Mouse (Mus musculus): ENCODE results near the gene Sarnp. TPM values are rescaled to one million over a fixed set of nuclear protein-coding genes. Genes with fewer than 3 reads are reported as not detected.

Sarnp gene
- total RNA-seq, 2 experiments from 2014 or later: 30.5 to 33.8 TPM

- Histone ChIP-seq H3K27ac (no peak overlapping the region), H3K4me3 (no peak overlapping the region)
- DNase-seq: no peak
- no peak for TF ChIP-seq CTCF (IDR thresholded peaks at IDR 0.05)
- intact Hi-C loops (cut with DNase I): no loop called here
Measured at GRCm38 (mm10) chr10:128878291-128878690, 61.2 kb downstream of the Sarnp start.

- Histone ChIP-seq H3K27ac (no peak overlapping the region), H3K4me3 (no peak overlapping the region)
- DNase-seq: no peak
- TF ChIP-seq CTCF (IDR thresholded peaks at IDR 0.05): no peak
- intact Hi-C loops (cut with DNase I): no loop called here
Measured at GRCm38 (mm10) chr10:128878811-128879210, 61.7 kb downstream of the Sarnp start.

DNA sequence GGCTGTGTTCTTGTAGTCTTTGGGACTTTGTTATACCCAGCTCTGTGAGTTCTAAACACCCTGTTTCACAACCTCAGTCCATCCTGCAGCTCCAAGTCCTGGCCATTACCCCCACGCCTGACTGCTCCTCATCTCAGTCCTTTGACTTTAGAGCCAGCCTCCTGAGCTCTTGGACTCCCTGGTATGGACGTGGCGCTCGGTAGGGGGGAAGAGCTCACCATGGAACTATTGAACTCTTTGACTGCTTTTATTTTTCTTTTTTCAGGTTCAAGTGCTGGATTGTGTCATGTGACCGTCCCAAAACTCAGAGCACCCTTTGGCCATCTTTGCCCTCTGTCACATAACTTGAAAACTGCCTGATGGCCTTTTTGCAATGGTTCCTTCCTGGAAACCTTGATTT lies 64.9 kb downstream of the Sarnp start:
- TF ChIP-seq CTCF (IDR thresholded peaks at IDR 0.05): no peak
- H3K4me3 ChIP-seq: no peak overlapping the region
- H3K27ac ChIP-seq: no peak overlapping the region
- intact Hi-C loops (cut with DNase I): no loop called here
- no peak for DNase-seq

GRCm38 (mm10) chr10:128888941-128889827 lies 72.1 kb downstream of the Sarnp start:
- intact Hi-C loops (cut with DNase I): no loop called here
- DNase-seq: no peak
- Histone ChIP-seq H3K27ac (no peak overlapping the region), H3K4me3 (peak overlapping the region; percentile 26)
- TF ChIP-seq CTCF (IDR thresholded peaks at IDR 0.05): no peak

GRCm38 (mm10) chr10:128889846-128890245 lies 72.7 kb downstream of the Sarnp start:
- Histone ChIP-seq H3K27ac (no peak overlapping the region), H3K4me3 (peak overlapping the region; percentile 71; the same call in 1 of the 2 replicates)
- intact Hi-C loops (cut with DNase I): no loop called here
- DNase-seq: no peak
- TF ChIP-seq CTCF (IDR thresholded peaks at IDR 0.05): no peak

DNA sequence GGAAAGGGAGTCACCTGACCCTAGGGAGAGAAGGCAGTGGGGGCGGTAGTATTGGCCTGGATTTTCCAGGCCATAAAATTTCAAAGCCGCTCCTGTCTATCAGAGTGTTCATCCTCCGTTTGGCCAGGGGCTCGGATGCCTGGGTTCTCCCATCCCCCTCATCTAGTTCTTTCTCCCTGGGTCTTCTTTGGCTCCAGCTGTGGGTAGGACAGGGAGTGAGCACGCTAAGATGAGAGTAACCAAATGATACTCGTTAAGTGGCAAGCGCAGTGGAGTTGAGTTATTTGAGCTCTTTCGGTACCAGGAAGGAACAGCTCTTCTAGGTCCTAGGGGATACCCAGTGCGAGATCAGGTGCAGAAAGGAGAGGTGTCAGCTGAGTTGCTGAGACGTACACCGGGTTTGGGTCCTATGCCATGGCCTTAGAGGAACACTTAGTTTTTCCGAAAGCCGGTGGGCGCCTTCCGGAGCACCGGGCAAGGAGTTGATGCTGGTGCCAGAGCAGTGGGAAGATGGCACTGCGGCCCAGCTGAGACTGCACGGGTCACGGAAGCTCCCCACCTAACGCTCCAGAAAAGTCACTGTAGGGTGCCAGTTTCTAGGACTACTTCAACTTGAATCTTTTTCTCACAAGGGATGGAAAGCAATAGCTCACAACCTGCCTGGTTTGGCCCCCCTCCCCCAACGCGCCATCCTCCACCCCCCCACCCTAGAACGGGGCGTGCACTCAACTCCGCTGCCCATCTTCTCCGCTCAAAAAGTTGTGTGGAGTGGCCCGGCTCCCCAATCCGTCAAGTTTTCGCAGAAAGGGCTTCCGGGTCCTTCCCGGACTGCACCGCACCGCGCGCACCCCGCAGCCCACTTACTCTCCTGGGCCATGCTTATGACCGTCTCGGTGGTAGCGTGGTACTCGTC lies 73.5 kb downstream of the Sarnp start:
- intact Hi-C loops (cut with DNase I): no loop called here
- no peak for TF ChIP-seq CTCF (IDR thresholded peaks at IDR 0.05)
- Histone ChIP-seq H3K27ac (peak overlapping the region; percentile 58), H3K4me3 (peak overlapping the region; percentile 71)
- DNase-seq: no peak

- no peak for TF ChIP-seq CTCF (IDR thresholded peaks at IDR 0.05)
- DNase-seq: peak; percentile 68
- H3K27ac ChIP-seq: peak within 1 kb of the TSS; percentile 58
- intact Hi-C loops (cut with DNase I): no loop called here
- peak within 1 kb of the TSS; percentile 71 for H3K4me3 ChIP-seq
Measured at GRCm38 (mm10) chr10:128891296-128892094, 74.4 kb downstream of the Sarnp start, which contains the start of gene Gdf11. Gene Gdf11, minus strand, starts transcription at chr10:128891718.

DNA sequence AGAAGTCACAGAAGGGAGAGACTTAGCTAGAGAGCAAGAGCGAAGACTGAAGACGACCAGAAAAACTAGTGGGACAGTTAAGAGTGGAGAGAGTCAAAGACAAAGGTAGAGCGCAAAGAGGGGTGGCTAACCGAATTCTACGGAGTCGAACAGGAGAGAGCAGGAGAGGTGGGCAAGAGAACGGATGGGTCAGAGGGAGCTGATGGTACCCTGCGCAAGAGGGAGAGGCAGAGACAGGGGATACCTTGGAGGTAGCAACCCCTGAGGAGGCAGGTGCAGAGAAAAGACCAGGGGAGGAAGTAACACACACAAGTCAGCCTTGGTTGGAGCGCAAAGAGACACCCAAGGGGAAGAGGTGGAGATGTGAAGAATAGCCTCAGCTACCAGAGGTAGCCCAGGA lies 75.1 kb downstream of the Sarnp start:
- intact Hi-C loops (cut with DNase I): no loop called here
- peak overlapping the region; percentile 51; the same call in 1 of the 2 replicates for H3K27ac ChIP-seq

GRCm38 (mm10) chr10:128895437-128895836 lies 78.3 kb downstream of the Sarnp start:
- peak overlapping the region; percentile 40 for H3K4me3 ChIP-seq
- DNase-seq: peak; percentile 50
- intact Hi-C loops (cut with DNase I): loop anchor here (1.0 kb wide), 1 partner anchor 50 kb away; no protein-coding TSS in a partner anchor
- peak; percentile 85 for TF ChIP-seq CTCF (IDR thresholded peaks at IDR 0.05)
- H3K27ac ChIP-seq: no peak overlapping the region

More for the DNA sequence above, 75.1 kb downstream of the Sarnp start:
- no peak for TF ChIP-seq CTCF (IDR thresholded peaks at IDR 0.05)
- no peak for DNase-seq
- H3K4me3 ChIP-seq: peak overlapping the region; percentile 71

DNA sequence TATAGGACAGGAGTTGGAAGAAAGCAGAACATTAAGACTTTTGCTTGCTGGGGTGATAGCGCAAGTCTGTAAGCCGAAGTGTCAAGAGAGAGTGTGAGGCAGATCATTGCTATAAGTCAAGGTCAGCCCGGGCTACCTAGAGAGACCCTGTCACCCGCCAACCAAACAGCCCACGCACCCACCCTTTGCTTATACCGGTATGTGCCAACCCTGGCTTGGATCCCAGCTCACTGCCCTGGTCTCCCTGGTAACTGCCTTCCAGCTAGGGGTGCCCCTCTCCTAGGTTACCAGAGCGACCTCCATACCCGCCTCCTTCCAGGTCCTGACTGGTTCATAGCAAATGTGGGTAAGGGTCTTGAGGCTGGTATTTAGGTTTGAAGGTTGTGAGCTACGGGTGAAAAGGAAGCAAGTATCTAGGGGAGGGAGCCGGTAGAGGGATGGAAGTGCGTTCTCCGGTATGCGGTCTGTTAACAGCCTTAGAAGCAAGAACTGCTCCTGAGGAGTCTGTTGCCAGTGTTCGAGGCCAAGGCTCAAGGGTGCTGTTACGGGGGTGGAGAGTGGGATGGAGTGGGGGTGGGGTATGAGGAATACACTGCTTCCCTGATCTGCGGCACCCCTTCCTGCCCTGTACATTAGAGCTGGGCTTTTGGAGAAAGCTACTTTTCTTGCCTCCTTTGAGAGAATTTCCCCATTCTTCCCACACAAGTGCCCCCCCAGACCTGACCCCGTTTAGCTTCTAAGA lies 79.0 kb downstream of the Sarnp start:
- no peak for TF ChIP-seq CTCF (IDR thresholded peaks at IDR 0.05)
- intact Hi-C loops (cut with DNase I): loop anchor here (1.0 kb wide), 1 partner anchor 51 kb away; no protein-coding TSS in a partner anchor
- peak; percentile 26 for DNase-seq

GRCm38 (mm10) chr10:128896807-128897206 lies 79.7 kb downstream of the Sarnp start:
- intact Hi-C loops (cut with DNase I): no loop called here
- TF ChIP-seq CTCF (IDR thresholded peaks at IDR 0.05): no peak
- DNase-seq: no peak
- no peak overlapping the region for H3K4me3 ChIP-seq
- H3K27ac ChIP-seq: no peak overlapping the region

More for the DNA sequence above, 79.0 kb downstream of the Sarnp start:
- Histone ChIP-seq H3K4me3 (peak overlapping the region; percentile 40), H3K27ac (no peak overlapping the region)

Measured in gastrocnemius, adult 2 months (tissue).